Mouse (Mus musculus) hindbrain, postnatal 0 days (tissue): ENCODE measurements around the gene Bicd1. TPM values are rescaled to one million over a fixed set of nuclear protein-coding genes. Genes with fewer than 3 reads are reported as not detected.

Experiments used
- ATAC-seq: fragments of 200-750 bp; cut with Nextera tagmentation; 2 replicates; pipeline ENCODE4 v1.8.0; 2017; ENCODE audit warnings: mild to moderate bottlenecking, moderate TSS enrichment, moderate library complexity
- DNase-seq: peaks from one replicate; pipeline ENCODE4 v3.0.0-alpha.2; 2015; ENCODE audit warnings: low spot score
- H3K27ac ChIP-seq: fragments of 300-500 bp; sonication (generic); 2 replicates; pipeline ENCODE4 v1.5.1; 2014; ENCODE audit warnings: mild to moderate bottlenecking
- H3K27me3 ChIP-seq: fragments of 300-500 bp; sonication (generic); 2 replicates; pipeline ENCODE4 v1.6.1; 2014; ENCODE audit warnings: low read length, mixed read lengths; ENCODE audit not compliant: insufficient read depth
- H3K36me3 ChIP-seq: fragments of 300-500 bp; sonication (generic); 2 replicates; pipeline ENCODE4 v1.6.1; 2014; ENCODE audit warnings: low read length, mixed read lengths; ENCODE audit not compliant: insufficient read depth
- H3K4me1 ChIP-seq: fragments of 300-500 bp; sonication (generic); 2 replicates; pipeline ENCODE4 v1.6.1; 2014; ENCODE audit warnings: antibody characterized with exemption, low read length, mixed read lengths; ENCODE audit not compliant: insufficient read depth
- H3K4me2 ChIP-seq: fragments of 300-500 bp; sonication (generic); 2 replicates; pipeline ENCODE4 v1.6.1; 2014; ENCODE audit warnings: low read depth, mild to moderate bottlenecking, low read length, moderate library complexity, mixed read lengths
- H3K4me3 ChIP-seq: fragments of 300-500 bp; sonication (generic); 2 replicates; pipeline ENCODE4 v1.5.1; 2014; ENCODE audit warnings: low read length
- H3K9ac ChIP-seq: fragments of 300-500 bp; sonication (generic); replicated peaks from 2 replicates; pipeline ENCODE4 v1.6.1; 2014; ENCODE audit warnings: mild to moderate bottlenecking, low read length, moderate library complexity, mixed read lengths
- H3K9me3 ChIP-seq: fragments of 300-500 bp; sonication (generic); 2 replicates; pipeline ENCODE4 v1.6.1; 2016; ENCODE audit warnings: low read length, mixed read lengths
- CTCF ChIP-seq: IDR thresholded peaks from 2 replicates; pipeline ENCODE4 v1.5.1; 2016; ENCODE audit warnings: antibody characterized with exemption, control low read depth, low read depth
- WGBS: fragments of 180-500 bp; shearing (Covaris S2); extraction: QIAGEN DNeasy Blood & Tissue Kit; methylation state at CpG from one replicate; pipeline ENCODE4 v1.1.7; 2014; 5-methylcytosine and 5-hydroxymethylcytosine counted together
- microRNA-seq, 2 experiments: library from miRNA; unstranded; fragments of <30 nt; microRNA quantifications; one replicate each; pipeline ENCODE4; 2016
- polyA plus RNA-seq: library from polyadenylated mRNA; unstranded; fragments of >200 nt; fragmentation: Nextera tagmentation; extraction: Ambion mirVana; gene quantifications from 2 replicates; pipeline ENCODE4 v1.2.1, GENCODE M21; 2015
- total RNA-seq: library from RNA; depleted of rRNA; stranded (reverse); fragments of >200 nt; gene quantifications from 2 replicates; pipeline ENCODE4 v1.2.3, GENCODE M21; 2014; rRNA removed

Gene Bicd1
- total and polyA plus RNA-seq, 2 experiments from 2014 or later: 33.0 to 37.1 TPM

- WGBS: 2% methylated on average over 19 of the region's 19 CpGs
- no peaks in the 10 kb centered on the region for H3K27me3 ChIP-seq
- ATAC-seq (peak; percentile 97), DNase-seq (peak; percentile 84)
- no peaks in the 10 kb centered on the region for H3K36me3 ChIP-seq
- TF ChIP-seq CTCF: no peak
- H3K27ac ChIP-seq: no peak overlapping the region
- no peaks in the 10 kb centered on the region for H3K4me1 ChIP-seq
- peak overlapping the region; percentile 40 for H3K4me3 ChIP-seq
- peak overlapping the region; percentile 57 for H3K4me2 ChIP-seq
- no peaks in the 10 kb centered on the region for H3K9me3 ChIP-seq
- H3K9ac ChIP-seq: peak overlapping the region; percentile 1; the same call in 1 of the 2 replicates
Observed at GRCm38 (mm10) chr6:149565720-149566498, 157.2 kb downstream of the Bicd1 start.

DNA sequence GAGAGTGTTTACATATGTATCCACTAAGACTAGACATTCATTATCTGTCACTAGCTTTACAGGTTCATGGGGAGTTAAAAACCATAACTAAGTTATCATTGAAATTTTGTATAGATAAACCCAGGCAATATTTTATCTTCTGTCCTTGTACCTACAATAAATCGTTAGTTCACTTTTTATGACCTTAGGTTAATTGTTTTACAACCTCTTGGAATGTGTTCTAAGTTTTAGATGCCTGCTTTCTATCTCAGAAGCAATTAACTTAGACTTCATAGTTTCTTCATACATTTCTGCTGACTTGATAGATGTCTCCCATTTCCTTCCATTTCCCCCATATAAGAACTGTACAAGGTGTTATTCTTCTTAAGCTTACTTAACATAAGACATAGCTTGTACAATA, 158.5 kb downstream of the Bicd1 start:
- ATAC-seq (no peak), DNase-seq (no peak)
- TF ChIP-seq CTCF: no peak
- H3K4me2 ChIP-seq: no peak overlapping the region
- H3K4me3 ChIP-seq: no peak overlapping the region
- no peaks in the 10 kb centered on the region for H3K27me3 ChIP-seq
- no peaks in the 10 kb centered on the region for H3K36me3 ChIP-seq
- WGBS: 89% methylated on average over 1 of the region's 1 CpGs
- no peaks in the 10 kb centered on the region for H3K4me1 ChIP-seq
- no peaks in the 10 kb centered on the region for H3K9me3 ChIP-seq
- H3K9ac ChIP-seq: no peak overlapping the region
- no peak overlapping the region for H3K27ac ChIP-seq

- Histone ChIP-seq H3K27ac (no peak overlapping the region), H3K36me3 (no peaks in the 10 kb centered on the region), H3K9ac (no peak overlapping the region), H3K9me3 (no peaks in the 10 kb centered on the region), H3K4me3 (no peak overlapping the region), H3K4me1 (no peaks in the 10 kb centered on the region), H3K27me3 (no peaks in the 10 kb centered on the region), H3K4me2 (no peak overlapping the region)
- ATAC-seq (no peak), DNase-seq (no peak)
- no peak for TF ChIP-seq CTCF
- WGBS: 86% methylated on average over 1 of the region's 1 CpGs
Observed at GRCm38 (mm10) chr6:149574288-149574687, 165.6 kb downstream of the Bicd1 start.

GRCm38 (mm10) chr6:149580053-149580452, 171.4 kb downstream of the Bicd1 start:
- Histone ChIP-seq H3K9ac (no peak overlapping the region), H3K27ac (no peak overlapping the region), H3K27me3 (no peaks in the 10 kb centered on the region), H3K4me2 (no peak overlapping the region), H3K9me3 (0 out of 2 replicates have a peak, but pooled peaks cover 5% of the 10 kb centered on the region), H3K4me3 (no peak overlapping the region), H3K4me1 (no peaks in the 10 kb centered on the region), H3K36me3 (no peaks in the 10 kb centered on the region)
- DNase-seq (no peak), ATAC-seq (no peak)
- no peak for TF ChIP-seq CTCF

- H3K4me3 ChIP-seq: no peak overlapping the region
- no peaks in the 10 kb centered on the region for H3K4me1 ChIP-seq
- H3K36me3 ChIP-seq: no peaks in the 10 kb centered on the region
- H3K27ac ChIP-seq: no peak overlapping the region
- TF ChIP-seq CTCF: no peak
- no peak overlapping the region for H3K9ac ChIP-seq
- 0 out of 2 replicates have a peak, but pooled peaks cover 11% of the 10 kb centered on the region for H3K9me3 ChIP-seq
- DNase-seq: no peak
- no peak overlapping the region for H3K4me2 ChIP-seq
- 97% methylated on average over 7 of the region's 7 CpGs for WGBS
- ATAC-seq: no peak
- H3K27me3 ChIP-seq: no peaks in the 10 kb centered on the region
Observed at GRCm38 (mm10) chr6:149585708-149586504, 177.2 kb downstream of the Bicd1 start.

Small RNA genes within 50 kb of the gene (microRNA-seq; reads per million reads assigned to microRNA genes)
- 0 reads per million in 2 experiments for gene Gm24307

Other genes starting within 250 kb of the Bicd1 start
- gene Amn1, start 220.2 kb upstream of the Bicd1 start, total RNA-seq: 37.5 and 61.6 TPM in 2 replicates
- gene Amn1, start 220.2 kb upstream of the Bicd1 start, polyA plus RNA-seq: 88.8 and 90.6 TPM in 2 replicates
- 22.4 and 31.9 TPM in 2 replicates for gene Resf1, start 99.5 kb upstream of the Bicd1 start, total RNA-seq
- 24.7 and 25.1 TPM in 2 replicates for gene Resf1, start 99.5 kb upstream of the Bicd1 start, polyA plus RNA-seq